Mouse (Mus musculus): ENCODE measurements around the gene Gm37240. TPM values are rescaled to one million over a fixed set of nuclear protein-coding genes. Genes with fewer than 3 reads are reported as not detected.
A peak's percentile ranks its signal among the peaks of the same experiment; 100 is the strongest.

Gm37240 gene
- total RNA-seq, 4 experiments from 2014 or later, result 1.8 to 2.0 TPM; not detected in 2

DNA sequence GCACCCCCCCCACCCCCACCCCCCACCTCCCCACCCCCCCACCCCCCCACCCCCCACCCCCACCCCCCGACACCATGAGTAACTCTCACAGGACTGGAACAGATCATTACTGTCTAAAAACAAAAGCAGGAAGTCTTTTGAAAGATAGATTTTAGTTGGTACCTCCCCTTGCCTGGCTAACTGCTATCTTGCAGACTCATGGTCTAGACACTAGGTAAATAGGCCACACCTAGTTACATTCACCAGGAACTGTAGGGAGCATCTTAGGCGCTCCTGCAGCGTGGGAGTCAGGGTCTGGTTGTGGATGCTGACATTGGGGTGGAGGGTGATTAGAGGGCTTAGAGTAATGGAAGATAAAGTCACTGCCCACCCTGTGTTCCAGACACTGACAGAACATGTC lies 684.6 kb downstream of the Gm37240 start:
- DNase-seq (ENCODE audit: low spot score in 2 of 2), result no peak

DNA sequence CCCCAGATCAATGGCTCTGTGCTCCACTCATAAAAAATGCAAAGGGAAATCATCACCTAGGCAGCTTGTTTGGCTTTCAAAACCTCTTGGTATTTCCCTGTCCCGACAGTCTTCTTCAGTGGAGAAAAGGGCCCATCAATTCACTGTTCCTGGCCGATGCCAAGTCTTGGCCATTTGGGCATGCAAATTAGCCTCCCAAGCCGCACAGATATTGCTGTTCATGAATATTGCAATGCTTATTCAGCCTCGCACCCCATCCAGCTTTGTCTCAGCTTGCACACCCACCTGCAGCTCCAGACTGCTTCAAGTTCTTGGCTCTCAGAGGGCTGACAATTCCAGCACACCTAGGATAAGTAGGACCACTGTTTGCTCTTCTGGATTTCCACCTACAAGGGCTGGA lies 685.5 kb downstream of the Gm37240 start:
- DNase-seq (ENCODE audit: low spot score in 2 of 2), result peak in 1 of 2 experiments; percentile 41

DNA sequence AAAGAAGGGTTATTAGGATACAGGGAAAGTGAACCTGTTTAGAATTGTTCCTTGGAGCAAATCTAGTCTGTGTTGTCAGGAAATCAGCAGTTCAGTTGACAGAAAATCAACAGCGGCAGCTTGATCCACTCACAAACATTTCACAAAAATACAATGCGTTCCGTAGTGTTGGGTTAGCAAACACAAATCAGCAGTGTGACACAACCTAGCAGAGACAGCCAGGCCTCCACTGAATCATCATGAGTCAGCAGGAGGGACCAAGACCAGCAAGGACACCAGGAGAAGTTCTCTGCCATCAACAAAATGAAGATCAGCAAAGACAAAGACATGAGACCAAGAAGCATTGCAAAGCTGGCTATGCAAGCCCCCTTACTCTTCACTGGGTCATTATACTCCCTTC lies 688.8 kb downstream of the Gm37240 start:
- no peak for DNase-seq (ENCODE audit: low spot score in 2 of 2)

DNA sequence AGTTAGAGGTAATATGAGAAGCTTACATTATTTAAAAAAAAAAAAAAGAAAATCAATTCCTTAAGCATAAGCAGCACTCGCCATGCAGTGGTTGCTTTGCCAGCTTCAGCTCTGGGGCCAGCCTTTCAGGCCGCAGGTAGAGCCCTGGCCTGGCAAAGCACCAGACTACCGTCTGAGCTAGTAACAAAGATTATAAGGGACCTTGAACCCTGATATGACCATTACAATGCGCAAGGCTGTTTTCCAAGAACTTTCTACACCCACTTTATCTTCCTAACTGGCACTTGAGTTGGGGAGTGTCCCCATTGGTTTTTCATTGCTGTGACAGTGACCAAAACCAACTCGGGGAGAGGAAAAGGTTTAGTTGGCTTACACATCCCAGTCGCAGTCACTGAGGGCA lies 690.2 kb downstream of the Gm37240 start:
- DNase-seq (ENCODE audit: low spot score in 2 of 2), result no peak

DNA sequence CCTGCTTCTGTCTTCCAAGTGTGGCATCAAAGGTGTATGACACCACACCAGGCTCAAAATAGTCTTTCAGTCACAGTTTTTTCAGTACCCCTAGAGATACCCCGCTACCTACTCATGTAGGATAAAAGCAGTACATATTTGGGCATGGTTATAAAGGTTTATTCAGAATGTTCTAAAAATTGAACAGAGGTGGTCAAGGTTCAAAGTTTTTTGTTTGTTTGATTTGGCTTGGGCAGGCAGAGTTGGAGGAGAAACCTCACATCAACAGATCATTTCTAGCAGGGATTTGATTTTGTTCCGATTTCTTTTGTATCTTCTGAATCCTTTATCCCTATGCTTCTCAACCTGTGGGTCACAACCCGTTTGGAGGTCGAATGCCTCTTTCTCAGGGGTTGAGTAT lies 690.7 kb downstream of the Gm37240 start:
- DNase-seq (ENCODE audit: low spot score in 2 of 2), result no peak

DNA sequence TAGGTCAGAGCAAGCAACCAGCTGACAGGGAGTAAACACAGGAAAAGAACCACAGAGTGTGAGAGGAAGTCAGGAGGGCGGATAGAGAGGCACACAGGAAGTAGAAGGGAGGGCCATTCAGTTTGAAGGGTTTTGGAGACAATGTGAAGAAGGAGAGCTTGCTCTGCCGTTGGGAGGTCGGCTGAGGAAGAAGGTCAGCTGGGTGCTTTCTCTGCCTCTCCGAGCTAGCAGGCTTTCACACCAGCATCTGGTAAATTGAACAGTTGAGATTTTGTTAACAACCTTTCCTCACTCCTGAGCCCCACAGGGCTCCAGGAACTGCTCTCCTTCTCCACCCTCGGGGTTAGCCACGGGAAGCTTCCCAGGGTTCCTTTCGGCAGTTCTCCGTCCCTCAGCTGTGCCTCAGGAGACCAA lies 692.2 kb downstream of the Gm37240 start:
- no peak for DNase-seq (ENCODE audit: low spot score in 2 of 2)

DNA sequence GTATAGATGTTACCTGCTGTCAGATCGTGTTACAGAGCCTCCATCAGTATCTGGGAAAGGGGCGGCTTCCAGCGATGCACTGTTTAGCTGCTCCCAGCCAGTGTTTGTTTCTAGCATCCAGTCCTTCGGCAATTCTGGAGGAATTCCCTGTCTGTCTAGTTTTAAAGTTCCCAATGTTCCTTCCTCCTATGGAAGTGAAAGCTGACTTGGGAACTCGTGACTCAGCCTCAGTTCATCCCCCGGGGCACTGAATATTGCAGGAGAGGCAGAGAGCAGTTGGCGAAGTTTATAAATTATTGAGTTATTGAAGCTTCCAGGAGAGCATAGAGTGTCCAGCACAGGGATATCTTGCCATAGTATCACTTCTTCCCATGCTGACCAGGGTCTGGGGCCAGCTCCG lies 697.5 kb downstream of the Gm37240 start:
- no peak for DNase-seq (ENCODE audit: low spot score in 2 of 2)

DNA sequence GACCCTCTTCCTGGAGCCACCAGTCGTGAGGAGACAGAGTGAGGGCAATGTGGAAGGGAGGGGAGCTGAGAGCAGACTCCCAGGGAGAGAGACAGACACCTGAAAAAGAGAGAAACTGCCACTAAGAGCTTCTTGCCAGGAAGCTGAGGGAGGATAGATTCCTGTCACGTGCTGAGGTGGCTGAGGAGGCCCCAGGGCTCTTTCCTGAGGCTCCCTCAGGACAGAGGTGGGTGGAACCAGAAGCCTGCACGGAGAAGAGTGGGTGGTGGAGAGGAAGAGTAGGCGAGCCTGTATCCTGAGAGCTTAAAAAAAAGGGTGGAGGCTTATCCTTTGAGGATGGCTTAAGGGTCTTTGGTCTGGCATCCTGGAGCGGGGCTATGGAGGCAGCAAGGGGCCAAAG lies 699.0 kb downstream of the Gm37240 start:
- DNase-seq (ENCODE audit: low spot score in 2 of 2), result no peak

DNA sequence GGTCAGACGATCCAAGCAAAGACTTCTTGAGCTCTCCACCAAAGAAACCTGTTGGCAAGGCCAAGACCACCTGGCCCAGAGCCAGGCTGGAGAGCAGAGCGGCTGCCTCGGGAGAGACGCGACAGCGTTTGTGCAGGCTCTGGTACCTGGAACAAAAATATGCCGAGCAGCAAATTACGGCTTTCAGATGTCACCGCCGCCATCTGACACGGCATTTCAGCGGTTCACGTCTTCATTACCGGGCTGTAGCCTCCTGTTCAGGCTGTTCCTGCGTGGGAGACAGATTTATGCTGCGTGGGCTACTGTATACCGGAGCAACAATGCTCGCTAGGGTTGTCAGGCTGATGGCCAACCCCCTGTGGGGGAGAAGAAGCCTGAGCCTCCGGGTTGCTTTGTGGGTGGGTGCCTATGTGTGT lies 700.6 kb downstream of the Gm37240 start:
- DNase-seq (ENCODE audit: low spot score in 2 of 2), result peak; percentile 73 to 77

DNA sequence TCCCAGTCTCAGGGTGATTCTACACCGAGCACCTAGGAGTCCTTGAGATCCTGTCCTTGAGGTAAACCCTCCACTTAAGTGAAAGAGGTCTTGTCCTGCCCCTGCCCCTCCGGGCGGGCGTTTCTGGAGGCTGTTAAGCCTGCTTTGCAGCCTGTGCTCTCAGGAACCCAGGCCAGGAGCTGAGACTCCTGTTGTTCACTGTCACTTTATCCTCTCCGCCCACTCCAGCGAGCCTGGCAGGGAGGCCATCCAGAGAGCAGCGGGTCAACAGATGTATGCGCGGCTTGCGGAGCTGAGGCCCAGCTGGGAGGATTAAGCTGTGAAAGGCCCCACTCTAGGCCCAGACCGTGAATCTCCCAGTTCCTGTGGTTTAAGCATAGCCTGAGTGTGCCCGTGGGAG lies 701.5 kb downstream of the Gm37240 start:
- no peak for DNase-seq (ENCODE audit: low spot score in 2 of 2)

DNA sequence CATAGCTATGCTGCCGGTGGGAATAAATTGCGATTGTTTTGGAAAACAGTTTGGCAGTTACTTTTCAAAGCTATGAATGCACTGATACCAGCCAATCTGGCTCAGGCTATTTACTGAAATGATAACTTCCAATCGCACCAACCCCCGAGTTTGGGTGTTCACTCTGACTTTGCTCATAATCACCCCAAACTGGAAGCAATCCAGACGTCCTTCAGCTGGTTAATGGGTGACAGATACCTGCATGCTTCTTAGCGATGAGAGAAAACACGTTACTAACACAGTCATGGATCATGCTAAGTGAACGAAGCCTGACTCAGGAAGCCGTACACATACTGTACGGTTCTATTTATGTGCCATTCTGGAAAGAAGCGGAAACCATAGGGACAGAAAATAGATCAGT lies 702.4 kb downstream of the Gm37240 start:
- no peak for DNase-seq (ENCODE audit: low spot score in 2 of 2)

DNA sequence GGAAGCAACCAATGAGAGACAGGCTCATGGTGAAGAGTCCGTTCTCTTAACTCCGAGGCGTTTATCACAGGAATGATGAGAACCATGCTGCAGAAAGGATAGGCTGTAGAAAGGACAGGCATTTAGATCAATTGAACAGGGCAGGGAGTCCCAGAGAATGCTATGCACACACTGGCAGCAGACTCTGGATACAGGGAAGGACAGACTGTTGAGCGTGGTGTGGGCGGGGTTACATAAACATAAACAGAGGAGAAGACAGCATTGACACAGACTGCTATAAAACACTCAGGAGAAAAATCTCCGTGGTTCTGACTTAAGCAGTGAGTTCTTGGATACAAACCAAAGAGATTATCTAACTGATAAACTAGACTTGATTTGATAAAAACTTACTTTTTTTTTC lies 703.2 kb downstream of the Gm37240 start:
- no peak for DNase-seq (ENCODE audit: low spot score in 2 of 2)

DNA sequence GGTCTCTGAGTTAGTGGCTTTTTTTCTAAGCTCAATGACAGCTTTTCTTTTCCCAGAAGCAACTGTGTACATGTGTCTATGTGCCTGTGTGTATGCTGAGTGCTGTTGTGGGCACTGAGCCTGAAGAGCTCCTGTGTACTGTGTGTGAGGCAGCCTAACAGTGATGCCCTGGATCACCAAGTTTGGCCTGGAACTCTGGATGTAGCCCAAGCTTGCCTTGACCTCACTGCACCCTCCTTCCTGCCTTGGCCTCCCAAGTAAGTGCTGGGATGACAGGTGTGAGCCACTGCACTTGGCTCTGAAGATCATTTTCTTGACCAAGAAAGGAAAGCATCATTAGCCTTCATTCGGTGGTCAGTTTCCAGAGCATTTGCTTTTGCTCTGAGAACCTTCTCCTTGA lies 710.6 kb downstream of the Gm37240 start:
- DNase-seq (ENCODE audit: low spot score in 2 of 2), result no peak

DNA sequence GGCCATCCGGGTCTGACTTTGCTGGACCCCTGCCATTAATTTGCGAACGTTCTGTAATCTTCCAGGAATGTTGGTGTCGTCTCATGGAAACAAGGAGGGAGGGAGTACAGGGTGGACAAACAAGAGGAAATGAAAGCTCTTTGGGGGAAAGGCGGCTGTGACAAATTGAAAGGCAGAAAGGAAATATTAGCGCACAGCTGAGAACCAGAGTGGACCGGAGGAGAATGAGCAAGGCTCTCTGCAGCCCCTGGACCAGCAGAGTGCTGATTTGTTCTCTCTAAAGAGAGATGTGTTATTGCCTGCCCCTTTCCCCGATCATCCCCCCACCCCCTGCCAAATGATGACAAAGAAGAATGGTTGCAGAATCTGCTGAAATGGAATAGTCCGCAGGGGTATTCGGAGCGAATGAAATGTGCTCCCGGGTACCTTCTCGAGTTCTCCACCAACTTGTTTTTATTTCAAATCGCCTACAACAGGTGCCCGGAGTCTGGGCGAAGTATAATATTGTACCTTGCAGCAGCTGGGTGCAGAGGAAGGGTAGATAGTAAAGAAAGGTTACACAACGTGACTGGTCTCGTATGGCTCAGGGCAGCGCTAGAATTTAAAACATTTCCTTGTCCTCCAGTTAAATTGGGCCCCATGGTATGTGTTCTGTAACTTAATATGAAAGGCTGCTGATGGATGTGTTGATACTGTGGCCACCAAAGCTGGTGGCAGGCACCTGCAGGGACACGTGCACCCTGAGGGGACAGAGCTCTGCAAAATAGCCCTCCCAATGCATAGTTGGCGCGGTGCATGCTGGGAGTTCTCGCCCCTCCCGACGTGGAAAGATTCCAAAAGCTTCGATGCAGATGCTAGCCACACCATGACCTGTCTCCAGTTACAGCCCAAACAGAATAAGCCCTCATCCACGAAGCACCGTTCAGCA lies 712.5 kb downstream of the Gm37240 start:
- no peak for DNase-seq (ENCODE audit: low spot score in 2 of 2)

DNA sequence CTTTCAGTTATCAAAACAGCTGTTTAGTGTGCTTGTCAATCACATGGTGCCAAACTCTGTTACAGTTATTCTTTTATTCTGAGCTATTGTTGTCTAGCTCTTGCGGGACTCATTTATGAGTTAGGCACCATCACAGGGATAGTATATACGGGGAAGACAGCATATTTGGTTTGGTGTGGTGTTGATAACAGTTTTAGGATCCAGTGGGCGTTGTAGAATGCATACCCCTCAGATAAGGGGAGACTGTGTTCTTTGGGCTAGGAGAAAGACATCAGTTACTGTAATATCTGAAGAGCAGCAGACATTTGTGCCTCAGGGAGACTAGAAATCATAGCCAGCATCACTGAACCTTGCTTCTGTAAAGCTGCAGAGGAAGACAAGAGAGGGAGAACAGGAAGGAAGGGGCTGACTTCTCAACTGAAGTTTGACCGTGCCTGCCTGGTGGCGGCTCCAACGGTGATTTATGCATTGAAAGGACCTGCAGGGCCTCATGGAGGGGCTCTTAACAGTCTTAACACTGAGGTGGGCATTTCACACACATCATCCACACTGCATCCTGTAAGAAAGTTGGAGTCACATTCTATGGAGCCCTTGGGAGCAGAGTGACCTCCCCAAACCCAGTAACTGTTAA lies 713.8 kb downstream of the Gm37240 start:
- DNase-seq (ENCODE audit: low spot score in 2 of 2), result no peak

DNA sequence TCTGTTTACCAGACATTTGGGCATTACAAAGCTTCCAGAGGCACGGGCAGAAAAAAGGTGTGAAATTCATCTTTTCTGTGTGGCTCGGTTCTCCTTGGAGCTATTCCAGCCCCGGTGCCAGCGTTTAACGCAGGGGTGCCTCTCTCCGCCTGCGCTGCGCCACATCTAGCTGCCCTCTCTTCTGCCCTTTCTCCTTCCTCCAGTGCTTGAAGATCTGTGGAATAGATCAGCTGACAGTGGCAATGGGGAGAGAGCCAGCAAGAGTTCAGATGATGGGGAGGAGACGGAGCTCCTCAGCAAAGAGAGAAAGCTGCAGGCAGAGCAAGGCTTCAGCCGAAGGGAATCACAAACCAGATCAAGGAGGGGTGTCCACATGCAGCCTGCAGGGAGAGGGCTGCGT lies 714.8 kb downstream of the Gm37240 start:
- DNase-seq (ENCODE audit: low spot score in 2 of 2), result no peak

DNA sequence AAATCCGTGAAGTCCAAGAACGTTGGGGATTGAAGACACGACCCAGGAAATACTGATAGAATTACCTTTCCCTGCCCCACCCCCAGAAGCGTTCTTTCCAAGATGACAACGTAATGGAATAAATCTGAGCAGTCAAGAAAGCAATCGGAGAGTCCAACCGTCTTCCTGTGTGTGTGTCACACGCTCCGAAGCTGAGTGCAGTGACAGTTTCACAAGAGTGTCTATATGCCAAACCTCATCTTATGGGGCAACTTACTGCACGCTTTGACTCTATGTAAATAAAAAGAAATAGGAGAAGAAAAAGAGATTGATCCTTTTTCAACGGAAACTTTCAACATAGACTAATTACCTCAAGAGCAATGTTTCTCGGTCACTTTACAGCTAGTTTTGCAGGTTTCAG lies 715.2 kb downstream of the Gm37240 start:
- no peak for DNase-seq (ENCODE audit: low spot score in 2 of 2)

DNA sequence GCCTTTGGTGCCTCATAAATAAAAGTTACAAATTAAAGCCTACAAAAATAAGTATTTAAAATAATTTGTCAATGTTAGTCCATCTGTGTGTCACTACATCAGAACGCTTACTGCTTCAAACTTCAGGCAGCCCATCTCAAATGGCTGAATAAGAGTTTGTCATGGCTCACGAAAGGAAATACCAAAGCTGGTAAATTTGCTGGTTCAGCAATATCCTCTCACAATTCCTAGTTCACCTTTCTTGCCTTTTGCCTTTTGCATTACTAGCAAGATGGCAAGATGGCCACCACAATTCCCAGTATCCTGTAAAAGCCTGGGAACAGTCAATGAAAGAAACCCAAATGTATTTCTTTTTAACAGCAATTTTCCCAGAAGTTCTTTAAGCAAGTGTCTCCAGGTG lies 718.5 kb downstream of the Gm37240 start:
- DNase-seq (ENCODE audit: low spot score in 2 of 2), result no peak

DNA sequence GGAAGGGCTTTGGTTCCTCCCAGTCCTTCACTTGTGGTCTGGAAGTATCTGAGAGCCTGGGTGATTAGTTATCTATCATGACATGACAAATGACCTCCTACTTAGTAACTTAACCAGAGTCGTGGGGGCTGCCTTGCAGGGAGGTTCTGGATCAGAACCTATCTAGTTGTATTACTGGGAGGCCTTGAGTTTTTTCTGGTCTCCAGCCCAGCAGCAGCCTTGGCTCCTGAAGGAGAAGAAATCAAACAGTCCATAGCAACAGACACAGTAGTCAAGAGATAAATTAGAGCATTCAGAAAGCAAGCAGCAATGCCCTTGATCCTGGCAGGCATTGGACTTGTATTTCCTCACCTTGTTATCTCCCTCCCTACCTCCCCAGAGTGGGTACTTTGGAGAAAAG lies 722.4 kb downstream of the Gm37240 start:
- DNase-seq (ENCODE audit: low spot score in 2 of 2), result no peak

DNA sequence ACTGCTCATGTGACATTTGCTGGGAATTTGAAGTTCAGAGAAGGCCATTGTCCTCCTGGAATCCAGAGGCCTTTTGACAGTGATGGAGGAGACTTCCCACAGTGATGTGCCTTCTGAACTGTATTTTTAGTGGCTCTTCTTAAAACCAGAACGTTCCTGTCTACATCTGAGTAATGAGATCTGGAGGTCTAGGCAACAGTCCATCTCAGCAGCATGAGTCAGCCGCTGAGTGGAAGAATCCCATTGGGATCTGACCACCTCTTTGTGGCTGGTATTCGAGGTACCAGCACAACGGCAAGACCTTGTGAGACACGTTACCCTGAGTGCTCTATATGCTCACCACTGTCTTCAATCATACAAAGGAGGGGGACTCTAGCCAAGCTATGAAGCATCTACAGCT lies 723.9 kb downstream of the Gm37240 start:
- no peak for DNase-seq (ENCODE audit: low spot score in 2 of 2)

DNA sequence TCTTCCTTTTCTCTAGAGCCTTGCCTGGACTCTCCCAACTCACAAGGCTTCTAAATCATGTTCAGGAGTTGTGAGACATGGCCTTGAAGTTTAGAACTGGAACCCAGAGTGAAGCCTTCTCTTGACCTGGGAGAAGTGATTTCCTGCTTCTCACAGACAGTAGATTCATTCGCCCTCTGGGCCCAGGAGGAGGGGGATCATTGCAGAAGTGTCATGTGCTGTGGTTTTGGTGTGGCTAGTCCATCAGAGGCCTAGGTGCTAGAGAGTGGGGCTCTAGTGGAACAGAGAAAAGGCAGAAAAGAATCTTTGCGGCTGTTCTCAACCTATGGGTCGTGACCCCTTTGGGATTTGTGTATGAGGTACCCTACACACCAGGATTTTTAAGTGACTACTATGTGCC lies 724.9 kb downstream of the Gm37240 start:
- no peak for DNase-seq (ENCODE audit: low spot score in 2 of 2)

DNA sequence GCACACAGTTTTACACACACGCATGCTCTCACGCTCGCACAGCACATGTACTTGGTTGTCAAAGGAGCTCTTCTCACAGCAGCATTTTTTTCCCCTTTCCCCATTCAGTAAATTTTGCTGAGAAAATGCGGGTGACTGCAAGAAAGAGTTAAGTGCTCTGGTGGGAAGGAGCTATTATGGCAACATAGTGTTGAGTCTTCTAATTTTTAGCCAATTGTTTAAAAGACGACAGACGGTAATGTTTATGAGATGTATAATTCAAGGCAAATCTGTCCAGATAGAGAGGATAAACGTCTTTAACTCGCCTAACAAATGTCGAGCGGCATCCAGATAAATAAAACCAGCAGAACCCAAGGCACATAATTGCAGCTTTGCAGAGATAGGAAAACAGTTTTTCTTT lies 726.5 kb downstream of the Gm37240 start:
- DNase-seq (ENCODE audit: low spot score in 2 of 2), result no peak

DNA sequence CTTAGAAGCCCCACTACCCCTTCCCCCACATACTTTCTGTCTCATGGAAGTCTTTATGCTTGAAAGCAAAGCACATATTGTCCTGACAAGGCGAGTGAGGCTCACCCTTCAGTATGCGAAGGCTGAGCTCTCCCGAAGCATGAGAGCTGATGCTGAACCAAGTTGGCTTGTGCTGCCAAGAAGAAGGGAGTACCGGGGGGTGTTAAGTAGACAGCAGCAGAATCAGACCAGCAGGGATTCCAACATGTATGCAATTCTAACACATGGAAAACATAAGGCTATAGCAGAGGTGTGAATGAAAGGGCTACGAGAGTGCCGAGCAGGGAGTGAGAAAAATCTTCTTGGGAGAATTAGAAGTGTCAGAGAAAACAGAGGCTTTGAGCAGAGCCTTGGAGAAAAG lies 727.7 kb downstream of the Gm37240 start:
- no peak for DNase-seq (ENCODE audit: low spot score in 2 of 2)
